18 mouse cellular contexts compared by ENCODE assay signal in genomic region chr16:44501783-44502182, GRCm38 (mm10).
"Had no signal": no experiment of that assay in that cellular context is flagged by ENCODE, and none has a peak within 500 bp of the region (broad histone marks: within the 10 kb centered on the region; RNA-seq: fewer than 3 reads in every experiment).

No protein-coding gene starts in this region.

- ATAC-seq: liver, embryonic 12.5 days had no signal

- H3K4me1 ChIP-seq: liver, embryonic 12.5 days had no signal

- DNase-seq: gastrocnemius, postnatal 14 days; gastrocnemius, postnatal 36 days; kidney, adult 11 months; kidney, adult 2 months; kidney, adult 9 months; kidney, postnatal 14 days; kidney, postnatal 36 days; layer of hippocampus, adult 9-11 months; layer of hippocampus, postnatal 36 days had no signal

- H3K27me3 ChIP-seq: heart, embryonic 13.5 days; heart, embryonic 15.5 days; kidney, embryonic 15.5 days; limb, embryonic 12.5 days; liver, embryonic 12.5 days had no signal

- H3K9me3 ChIP-seq: heart, embryonic 15.5 days; liver, embryonic 12.5 days had no signal

- H3K4me3 ChIP-seq: heart, adult 2 months; heart, embryonic 13.5 days; heart, embryonic 15.5 days; kidney, embryonic 15.5 days; limb, embryonic 12.5 days; liver, embryonic 12.5 days had no signal

- H3K27ac ChIP-seq: heart, adult 2 months; heart, embryonic 13.5 days; hindbrain, embryonic 14.5 days; kidney, embryonic 15.5 days; kidney, postnatal 0 days; limb, embryonic 12.5 days; liver, embryonic 12.5 days had no signal

- H3K9ac ChIP-seq: heart, embryonic 15.5 days; hindbrain, embryonic 14.5 days; kidney, embryonic 15.5 days; limb, embryonic 12.5 days; liver, embryonic 12.5 days had no signal

- H3K4me2 ChIP-seq: heart, embryonic 11.5 days; heart, embryonic 13.5 days; heart, embryonic 15.5 days; hindbrain, embryonic 14.5 days; kidney, embryonic 15.5 days; limb, embryonic 12.5 days; liver, embryonic 12.5 days had no signal
